Mouse (Mus musculus) liver, adult 2 months (tissue): Measurements from ENCODE around the gene Arhgap27. TPM values are rescaled to one million over a fixed set of nuclear protein-coding genes. Genes with fewer than 3 reads are reported as not detected.

Experiments
- DNase-seq: peaks from one replicate; pipeline ENCODE4 v3.0.0-alpha.2; 2011; ENCODE audit warnings: low read depth, low spot score; ENCODE audit errors: extremely low read depth
- H3K27ac ChIP-seq: fragments of 200-500 bp; replicated peaks from 2 replicates; pipeline ENCODE4 v1.5.1; 2012; ENCODE audit warnings: low read depth, mild to moderate bottlenecking, control low read depth, inconsistent platforms, low read length; ENCODE audit not compliant: insufficient read depth
- H3K27me3 ChIP-seq: fragments of 200-500 bp; 2 replicates; pipeline ENCODE4 v1.6.1; 2012; ENCODE audit warnings: mild to moderate bottlenecking, moderate library complexity, low read length, inconsistent platforms; ENCODE audit not compliant: control insufficient read depth, insufficient read depth
- H3K36me3 ChIP-seq: fragments of 200-500 bp; 2 replicates; pipeline ENCODE4 v1.6.1; 2012; ENCODE audit warnings: low read length, inconsistent platforms; ENCODE audit not compliant: control insufficient read depth, insufficient read depth
- H3K4me1 ChIP-seq: fragments of 200-500 bp; 2 replicates; pipeline ENCODE4 v1.6.1; 2011; ENCODE audit warnings: low read length; ENCODE audit not compliant: control insufficient read depth, insufficient read depth
- H3K4me3 ChIP-seq: fragments of 200-500 bp; 2 replicates; pipeline ENCODE4 v1.5.1; 2011; ENCODE audit warnings: low read depth, mild to moderate bottlenecking, control low read depth, low read length, moderate library complexity; ENCODE audit not compliant: insufficient read depth
- H3K79me2 ChIP-seq: fragments of 200-500 bp; 2 replicates; pipeline ENCODE4 v1.6.1; 2012; ENCODE audit warnings: inconsistent platforms, mild to moderate bottlenecking, low read length, moderate library complexity; ENCODE audit not compliant: control insufficient read depth, insufficient read depth
- H3K9ac ChIP-seq: fragments of 200-500 bp; 2 replicates; pipeline ENCODE4 v1.6.1; 2012; ENCODE audit warnings: low read depth, mild to moderate bottlenecking, control low read depth, inconsistent platforms, low read length
- CTCF ChIP-seq: fragments of 200-500 bp; IDR thresholded peaks from 2 replicates; pipeline ENCODE4 v1.5.1; 2011; ENCODE audit warnings: low read depth, low read length, control low read depth
- POLR2A ChIP-seq: fragments of 200-500 bp; IDR thresholded peaks from 2 replicates; pipeline ENCODE4 v1.6.1; 2011; ENCODE audit warnings: low read length, control low read depth; ENCODE audit not compliant: insufficient read depth; ENCODE audit errors: extremely low read depth
- WGBS: fragments of 180-500 bp; shearing (Covaris S2); methylation state at CpG from one replicate; pipeline ENCODE4 v1.1.7; 2018; 5-methylcytosine and 5-hydroxymethylcytosine counted together
- polyA plus RNA-seq: library from polyadenylated mRNA; depleted of rRNA; stranded (reverse); fragments of >200 nt; gene quantifications from 2 replicates; pipeline ENCODE4 v1.2.3, GENCODE M21; 2012
- total RNA-seq: library from RNA; depleted of rRNA; stranded (reverse); fragments of >200 nt; gene quantifications from 2 replicates; pipeline ENCODE4 v1.2.3, GENCODE M21; 2014

Arhgap27 gene
- total and polyA plus RNA-seq, 2 experiments: 0.55 to 3.0 TPM

- Histone ChIP-seq H3K27ac (no peak overlapping the region), H3K4me1 (no peaks in the 10 kb centered on the region), H3K27me3 (no peaks in the 10 kb centered on the region), H3K79me2 (no peaks in the 10 kb centered on the region), H3K36me3 (peaks cover 3% of the 10 kb centered on the region; the same call in 1 of the 2 replicates), H3K4me3 (no peak overlapping the region), H3K9ac (no peak overlapping the region)
- TF ChIP-seq POLR2A (no peak), CTCF (no peak)
- 71% methylated on average over 3 of the region's 3 CpGs for WGBS
- DNase-seq: no peak
Observed at GRCm38 (mm10) chr11:103371222-103371539, 7.7 kb upstream of the Arhgap27 start.

- peaks cover under 1% of the 10 kb centered on the region; the same call in 1 of the 2 replicates for H3K36me3 ChIP-seq
- TF ChIP-seq POLR2A (no peak), CTCF (no peak)
- no peaks in the 10 kb centered on the region for H3K79me2 ChIP-seq
- H3K27ac ChIP-seq: no peak overlapping the region
- no peaks in the 10 kb centered on the region for H3K4me1 ChIP-seq
- H3K4me3 ChIP-seq: no peak overlapping the region
- no peak for DNase-seq
- 87% methylated on average over 9 of the region's 9 CpGs for WGBS
- no peaks in the 10 kb centered on the region for H3K27me3 ChIP-seq
- no peak overlapping the region for H3K9ac ChIP-seq
Observed at GRCm38 (mm10) chr11:103370397-103371221, 7.1 kb upstream of the Arhgap27 start.

DNA sequence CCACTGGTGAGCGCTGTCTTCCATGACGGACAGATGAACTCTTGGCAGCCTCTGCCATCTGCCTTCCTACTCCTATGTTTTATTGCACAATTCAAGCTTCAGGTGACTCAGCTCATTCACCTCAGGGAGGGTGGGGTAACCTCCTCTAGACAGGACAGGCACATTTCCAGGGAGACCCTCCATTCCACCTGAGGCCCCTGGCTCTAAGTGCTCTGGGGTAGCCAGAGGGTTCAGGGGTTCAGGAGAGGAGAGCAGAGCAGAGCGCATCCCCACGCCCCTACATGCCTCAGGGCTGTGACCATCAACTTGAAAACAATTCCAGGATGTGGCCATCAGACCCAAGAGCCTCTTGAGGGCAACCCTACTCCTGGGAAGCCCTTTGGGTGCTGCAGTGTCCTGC is 2.0 kb upstream of the Arhgap27 start:
- Histone ChIP-seq H3K4me3 (no peak overlapping the region), H3K4me1 (peaks cover 8% of the 10 kb centered on the region; the same call in 1 of the 2 replicates), H3K27ac (no peak overlapping the region), H3K27me3 (peaks cover 3% of the 10 kb centered on the region), H3K9ac (no peak overlapping the region), H3K36me3 (no peaks in the 10 kb centered on the region; the same call in 1 of the 2 replicates), H3K79me2 (no peaks in the 10 kb centered on the region)
- no peak for DNase-seq
- TF ChIP-seq CTCF (no peak), POLR2A (no peak)
- 83% methylated on average over 4 of the region's 4 CpGs for WGBS

- Histone ChIP-seq H3K27me3 (peaks cover 5% of the 10 kb centered on the region), H3K79me2 (no peaks in the 10 kb centered on the region), H3K36me3 (no peaks in the 10 kb centered on the region; the same call in 1 of the 2 replicates), H3K4me1 (peaks cover 9% of the 10 kb centered on the region; the same call in 1 of the 2 replicates), H3K9ac (no peak overlapping the region), H3K4me3 (no peak overlapping the region), H3K27ac (no peak overlapping the region)
- DNase-seq: no peak
- TF ChIP-seq POLR2A (no peak), CTCF (no peak)
- 89% methylated on average over 3 of the region's 3 CpGs for WGBS
Observed at GRCm38 (mm10) chr11:103365022-103365421, 1.5 kb upstream of the Arhgap27 start.

DNA sequence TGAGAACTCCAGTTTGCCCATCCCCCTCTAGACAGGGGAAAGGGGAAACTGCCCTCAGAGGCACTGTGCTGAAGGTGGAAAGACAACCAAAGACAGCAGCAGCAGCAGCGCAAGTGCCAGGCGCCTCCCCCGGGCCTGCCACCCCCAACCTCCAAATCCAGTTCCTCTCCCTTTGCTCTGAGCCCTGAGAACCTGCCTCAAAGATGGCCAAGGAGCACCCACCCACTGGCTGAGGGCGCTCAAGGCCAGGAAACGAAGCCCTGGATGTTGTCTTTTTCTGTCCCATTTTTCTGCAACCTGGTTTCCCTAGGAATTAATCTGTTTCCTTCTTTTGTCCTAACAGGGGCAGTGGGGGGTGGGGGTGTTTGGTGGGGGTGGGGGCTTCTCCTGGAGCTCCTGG is 843 bp upstream of the Arhgap27 start:
- no peaks in the 10 kb centered on the region; the same call in 1 of the 2 replicates for H3K36me3 ChIP-seq
- H3K4me3 ChIP-seq: no peak overlapping the region
- TF ChIP-seq CTCF: no peak
- no peak for TF ChIP-seq POLR2A
- no peaks in the 10 kb centered on the region for H3K79me2 ChIP-seq
- DNase-seq: no peak
- no peak overlapping the region for H3K9ac ChIP-seq
- whole genome bisulfite sequencing: 61% methylated on average over 5 of the region's 5 CpGs
- peaks cover 9% of the 10 kb centered on the region; the same call in 1 of the 2 replicates for H3K4me1 ChIP-seq
- peaks cover 5% of the 10 kb centered on the region for H3K27me3 ChIP-seq
- H3K27ac ChIP-seq: no peak overlapping the region

DNA sequence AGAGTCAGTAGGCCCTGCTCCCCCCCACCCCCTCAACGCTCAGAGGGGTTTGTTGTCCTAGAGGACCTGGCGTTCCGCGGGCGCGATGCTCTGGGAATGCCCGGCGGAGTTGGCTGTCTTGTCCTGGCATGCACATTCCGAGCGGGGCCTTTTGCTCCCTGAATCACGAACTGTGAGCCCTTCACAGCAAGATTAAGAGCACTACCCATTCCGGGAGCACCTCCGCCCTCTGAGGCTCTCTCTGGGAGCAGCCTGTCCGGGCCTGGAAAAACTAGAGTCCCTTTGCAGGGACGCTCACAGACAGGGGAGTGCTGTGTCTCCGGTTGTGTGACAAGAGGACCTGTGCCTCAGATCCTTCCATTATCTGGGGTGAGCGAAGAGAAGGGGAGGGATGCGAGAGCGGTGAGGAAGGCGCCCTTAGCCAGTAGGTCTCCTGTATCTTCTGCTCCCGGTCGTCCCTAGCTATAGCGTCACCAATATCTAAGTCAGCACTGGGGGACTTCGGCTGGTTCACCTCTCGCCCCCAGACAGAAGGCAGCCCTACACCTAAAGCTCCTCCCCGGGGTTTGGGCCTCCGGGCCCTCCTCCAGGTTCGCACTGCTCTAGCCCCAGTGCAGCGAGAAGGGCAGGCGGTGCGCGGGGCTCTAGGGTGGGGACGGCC is 841 bp downstream of the Arhgap27 start:
- Histone ChIP-seq H3K36me3 (no peaks in the 10 kb centered on the region), H3K4me1 (peaks cover 10% of the 10 kb centered on the region), H3K27ac (peak overlapping the region; percentile 38), H3K79me2 (no peaks in the 10 kb centered on the region), H3K4me3 (peak overlapping the region; percentile 55), H3K9ac (peak overlapping the region; percentile 65), H3K27me3 (peaks cover 5% of the 10 kb centered on the region)
- TF ChIP-seq POLR2A (no peak), CTCF (no peak)
- DNase-seq: no peak
- 4% methylated on average over 33 of the region's 33 CpGs for WGBS
